Mouse (Mus musculus): ENCODE measurements at regions not wholly inside any gene's neighbourhood (a gene's known extent, or its start where the extent isn't known, plus 50 kb on each side); places are given as distances from the start of the nearest gene placed in this dataset.

- H3K79me2 ChIP-seq (replicated peaks; ENCODE audit: control insufficient read depth, extremely low read depth, insufficient read depth, poor library complexity, severe bottlenecking): no peaks in the 10 kb centered on the region
- no peaks in the 10 kb centered on the region for H3K27me3 ChIP-seq (replicated peaks)
- in situ Hi-C loops (cut with MboI; ENCODE audit: low pct_ligation_motif_present, low pct_unique_long_range_greater_than_20kb, low sequenced_read_pairs) (no loop called here), dilution Hi-C loops (cut with MboI; ENCODE audit: extremely low pct_ligation_motif_present, extremely low pct_unique_long_range_greater_than_20kb, low sequenced_read_pairs) (no loop called here)
- TF ChIP-seq CTCF (conservative IDR thresholded peaks at IDR 0.05 in 1 of 2, IDR thresholded peaks at IDR 0.05 in 1 of 2; ENCODE audit: low read depth in 2 of 2, low read length in 2 of 2) (no peak), EP300 (IDR thresholded peaks at IDR 0.05; ENCODE audit: low read length) (no peak), MXI1 (IDR thresholded peaks at IDR 0.05; ENCODE audit: low read depth, low read length) (no peak), E2F4 (IDR thresholded peaks at IDR 0.05; ENCODE audit: insufficient replicate concordance, low read depth, low read length) (no peak), SIN3A (IDR thresholded peaks at IDR 0.05; ENCODE audit: low read length) (no peak), BHLHE40 (IDR thresholded peaks at IDR 0.05; ENCODE audit: low read depth, low read length) (no peak), PAX5 (IDR thresholded peaks at IDR 0.05; ENCODE audit: low read length) (no peak), USF1 (IDR thresholded peaks at IDR 0.05; ENCODE audit: low read depth, low read length) (no peak), IRF4 (IDR thresholded peaks at IDR 0.05; ENCODE audit: low read depth, low read length) (no peak), ETS1 (conservative IDR thresholded peaks at IDR 0.05; ENCODE audit: low read depth, low read length) (no peak), MAX (IDR thresholded peaks at IDR 0.05; ENCODE audit: low read length) (no peak), JUND (conservative IDR thresholded peaks at IDR 0.05; ENCODE audit: low read depth, low read length) (no peak), GABPA (IDR thresholded peaks at IDR 0.05; ENCODE audit: insufficient replicate concordance, low read depth, low read length) (no peak), POLR2A (IDR thresholded peaks at IDR 0.05; ENCODE audit: low read depth, low read length) (no peak), CHD2 (IDR thresholded peaks at IDR 0.05; ENCODE audit: low read length) (no peak), MYC (IDR thresholded peaks at IDR 0.05; ENCODE audit: low read depth, low read length) (no peak), RCOR1 (conservative IDR thresholded peaks at IDR 0.05; ENCODE audit: low read depth, low read length) (no peak), MAFK (IDR thresholded peaks at IDR 0.05; ENCODE audit: insufficient replicate concordance, low read length) (no peak), POLR2AphosphoS2 (IDR thresholded peaks at IDR 0.05; ENCODE audit: low read depth, low read length) (no peak), HCFC1 (IDR thresholded peaks at IDR 0.05; ENCODE audit: low read depth, low read length) (no peak)
- H3K4me3 ChIP-seq (replicated peaks in 1 of 3; ENCODE audit: low read depth in 2 of 3, low read length in 2 of 3, poor library complexity in 1 of 3): no peak overlapping the region
- H3K4me2 ChIP-seq (ENCODE audit: insufficient read depth, low read depth, poor library complexity, severe bottlenecking): no peak overlapping the region
- H3K36me3 ChIP-seq (replicated peaks in 1 of 2; ENCODE audit: control insufficient read depth in 1 of 2, insufficient read depth in 1 of 2, low read length in 1 of 2): no peaks in the 10 kb centered on the region
- no peak overlapping the region for H3K27ac ChIP-seq (ENCODE audit: insufficient read depth, low read depth)
- DNase-seq (ENCODE audit: extremely low read depth): no peak
- H3K4me1 ChIP-seq (ENCODE audit: control insufficient read depth in 1 of 2, insufficient read depth in 2 of 2): no peaks in the 10 kb centered on the region
- H3K9me3 ChIP-seq (replicated peaks; ENCODE audit: low read length): peaks cover 44% of the 10 kb centered on the region
- H3K9ac ChIP-seq (ENCODE audit: insufficient read depth, low read depth): no peak overlapping the region
Observed at GRCm38 (mm10) chr7:70046691-70047414, 319.7 kb downstream of the Nr2f2 start.

DNA sequence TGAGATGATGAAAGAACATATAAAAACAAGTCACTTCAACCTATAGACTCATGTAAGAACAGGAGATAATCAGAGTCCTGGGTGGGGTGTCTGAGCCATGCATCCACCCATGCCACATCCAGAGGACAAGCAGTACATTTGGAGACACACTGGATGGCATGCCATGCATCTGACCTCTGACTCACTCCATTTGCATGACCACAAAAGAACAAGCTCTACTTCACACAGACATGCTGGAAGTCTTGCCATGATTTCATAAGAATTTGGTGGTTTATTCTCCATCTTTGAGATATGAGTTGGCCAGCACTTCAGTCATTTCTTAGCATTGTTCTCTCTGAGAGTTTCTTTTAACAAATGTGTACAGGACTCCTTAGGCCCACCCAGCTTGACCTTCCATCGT lies 329.5 kb downstream of the Nr2f2 start:
- H3K36me3 ChIP-seq (replicated peaks in 1 of 2; ENCODE audit: control insufficient read depth in 1 of 2, insufficient read depth in 1 of 2, low read length in 1 of 2): no peaks in the 10 kb centered on the region
- no peak overlapping the region for H3K9ac ChIP-seq (ENCODE audit: insufficient read depth, low read depth)
- no peaks in the 10 kb centered on the region for H3K79me2 ChIP-seq (replicated peaks; ENCODE audit: control insufficient read depth, extremely low read depth, insufficient read depth, poor library complexity, severe bottlenecking)
- dilution Hi-C loops (cut with MboI; ENCODE audit: extremely low pct_ligation_motif_present, extremely low pct_unique_long_range_greater_than_20kb, low sequenced_read_pairs): no loop called here
- no peaks in the 10 kb centered on the region for H3K4me1 ChIP-seq (ENCODE audit: control insufficient read depth in 1 of 2, insufficient read depth in 2 of 2)
- no peaks in the 10 kb centered on the region for H3K27me3 ChIP-seq (replicated peaks)
- no peak for TF ChIP-seq JUND (conservative IDR thresholded peaks at IDR 0.05; ENCODE audit: low read depth, low read length)
- TF ChIP-seq MEF2A (IDR thresholded peaks at IDR 0.05; ENCODE audit: borderline replicate concordance, low read depth, low read length): no peak
- no peak for TF ChIP-seq TCF12 (IDR thresholded peaks at IDR 0.05; ENCODE audit: low read depth, low read length)
- no peak for TF ChIP-seq ZC3H11A (IDR thresholded peaks at IDR 0.05; ENCODE audit: low read depth, low read length)
- no peak for TF ChIP-seq BHLHE40 (IDR thresholded peaks at IDR 0.05; ENCODE audit: low read depth, low read length)
- no peak for TF ChIP-seq CTCF (conservative IDR thresholded peaks at IDR 0.05 in 1 of 2, IDR thresholded peaks at IDR 0.05 in 1 of 2; ENCODE audit: low read depth in 2 of 2, low read length in 2 of 2)
- no peak for TF ChIP-seq SIN3A (IDR thresholded peaks at IDR 0.05; ENCODE audit: low read length)
- no peak for TF ChIP-seq MYC (IDR thresholded peaks at IDR 0.05; ENCODE audit: low read depth, low read length)
- TF ChIP-seq POLR2AphosphoS2 (IDR thresholded peaks at IDR 0.05; ENCODE audit: low read depth, low read length): no peak
- TF ChIP-seq E2F4 (IDR thresholded peaks at IDR 0.05; ENCODE audit: insufficient replicate concordance, low read depth, low read length): no peak
- no peak for TF ChIP-seq POLR2A (IDR thresholded peaks at IDR 0.05; ENCODE audit: low read depth, low read length)
- TF ChIP-seq TBP (conservative IDR thresholded peaks at IDR 0.05; ENCODE audit: low read depth, low read length): no peak
- no peak for TF ChIP-seq UBTF (IDR thresholded peaks at IDR 0.05; ENCODE audit: low read depth, low read length)
- TF ChIP-seq MAFK (IDR thresholded peaks at IDR 0.05; ENCODE audit: insufficient replicate concordance, low read length): no peak
- no peak for TF ChIP-seq IRF4 (IDR thresholded peaks at IDR 0.05; ENCODE audit: low read depth, low read length)
- no peak for TF ChIP-seq CHD2 (IDR thresholded peaks at IDR 0.05; ENCODE audit: low read length)
- TF ChIP-seq ELF1 (IDR thresholded peaks at IDR 0.05; ENCODE audit: low read depth, low read length): no peak
- no peak for TF ChIP-seq GABPA (IDR thresholded peaks at IDR 0.05; ENCODE audit: insufficient replicate concordance, low read depth, low read length)
- H3K4me2 ChIP-seq (ENCODE audit: insufficient read depth, low read depth, poor library complexity, severe bottlenecking): no peak overlapping the region
- H3K4me3 ChIP-seq (replicated peaks in 1 of 3; ENCODE audit: low read depth in 2 of 3, low read length in 2 of 3, poor library complexity in 1 of 3): no peak overlapping the region
- peaks cover 66% of the 10 kb centered on the region for H3K9me3 ChIP-seq (replicated peaks; ENCODE audit: low read length)
- in situ Hi-C loops (cut with MboI; ENCODE audit: low pct_ligation_motif_present, low pct_unique_long_range_greater_than_20kb, low sequenced_read_pairs): no loop called here
- no peak for DNase-seq (ENCODE audit: extremely low read depth)
- H3K27ac ChIP-seq (ENCODE audit: insufficient read depth, low read depth): no peak overlapping the region

All from CH12.LX (cell line).